Mouse (Mus musculus): ENCODE results near the gene Jagn1. TPM values are rescaled to one million over a fixed set of nuclear protein-coding genes. Genes with fewer than 3 reads are reported as not detected.

Jagn1 gene
- total and polyA plus RNA-seq, 3 experiments: 80.6 to 95.6 TPM; not detected in 1

DNA sequence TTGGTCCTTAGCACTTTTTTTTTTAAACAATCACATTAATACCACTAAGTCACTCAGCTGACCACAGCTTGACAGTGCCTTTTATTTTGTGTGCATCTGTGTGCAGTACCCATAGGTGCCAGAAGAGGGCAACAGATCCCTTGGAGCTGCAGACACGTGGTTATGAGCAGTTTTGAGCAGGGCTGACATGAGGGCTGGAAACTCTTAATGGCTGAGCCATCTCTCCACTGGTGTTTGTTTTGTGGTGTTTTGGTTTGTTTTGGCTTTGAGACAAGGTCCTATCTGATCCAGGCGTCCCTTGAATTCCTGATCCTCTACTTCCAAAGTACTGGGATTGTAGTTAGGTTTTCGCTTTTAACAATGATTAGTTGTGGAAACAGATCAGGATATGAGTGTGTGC is 15.0 kb upstream of the Jagn1 start (continued):
- TF ChIP-seq JUND (IDR thresholded peaks at IDR 0.05; ENCODE audit: low read depth, low read length) (no peak), BHLHE40 (IDR thresholded peaks at IDR 0.05; ENCODE audit: borderline replicate concordance, low read depth, low read length) (no peak), MYB (IDR thresholded peaks at IDR 0.05; ENCODE audit: low read depth, low read length) (no peak), E2F4 (IDR thresholded peaks at IDR 0.05; ENCODE audit: borderline replicate concordance, low read depth, low read length) (no peak), ZKSCAN1 (IDR thresholded peaks at IDR 0.05; ENCODE audit: low read depth, low read length) (no peak), POLR2AphosphoS5 (IDR thresholded peaks at IDR 0.05; ENCODE audit: borderline replicate concordance, low read depth, low read length) (no peak), CHD2 (IDR thresholded peaks at IDR 0.05; ENCODE audit: low read length) (no peak), HCFC1 (IDR thresholded peaks at IDR 0.05; ENCODE audit: low read depth, low read length) (no peak), ZC3H11A (IDR thresholded peaks at IDR 0.05; ENCODE audit: low read depth, low read length) (peak; percentile 39), TBP (IDR thresholded peaks at IDR 0.05; ENCODE audit: low read depth, low read length) (no peak), UBTF (IDR thresholded peaks at IDR 0.05; ENCODE audit: borderline replicate concordance, insufficient read depth, low read depth, low read length) (no peak), EP300 (IDR thresholded peaks at IDR 0.05; ENCODE audit: low read depth in 1 of 2, low read length in 2 of 2) (no peak), SMC3 (IDR thresholded peaks at IDR 0.05; ENCODE audit: low read depth, low read length) (peak; percentile 50), MAX (IDR thresholded peaks at IDR 0.05; ENCODE audit: low read length) (peak; percentile 91), ZMIZ1 (IDR thresholded peaks at IDR 0.05; ENCODE audit: low read depth, low read length) (no peak), TAL1 (IDR thresholded peaks at IDR 0.05; ENCODE audit: low read length) (no peak), GATA1 (IDR thresholded peaks at IDR 0.05; ENCODE audit: low read depth, low read length) (no peak), POLR2A (IDR thresholded peaks at IDR 0.05; ENCODE audit: control insufficient read depth in 1 of 2, insufficient read depth in 1 of 2, low read depth in 1 of 2, low read length in 2 of 2, poor library complexity in 1 of 2) (no peak), ZNF384 (IDR thresholded peaks at IDR 0.05; ENCODE audit: low read depth, low read length) (no peak), RCOR1 (IDR thresholded peaks at IDR 0.05; ENCODE audit: low read depth, low read length) (peak; percentile 11; the same call in 1 of the 2 replicates), POLR2AphosphoS2 (IDR thresholded peaks at IDR 0.05; ENCODE audit: low read length) (no peak), ELF1 (IDR thresholded peaks at IDR 0.05; ENCODE audit: low read depth, low read length) (no peak)

DNA sequence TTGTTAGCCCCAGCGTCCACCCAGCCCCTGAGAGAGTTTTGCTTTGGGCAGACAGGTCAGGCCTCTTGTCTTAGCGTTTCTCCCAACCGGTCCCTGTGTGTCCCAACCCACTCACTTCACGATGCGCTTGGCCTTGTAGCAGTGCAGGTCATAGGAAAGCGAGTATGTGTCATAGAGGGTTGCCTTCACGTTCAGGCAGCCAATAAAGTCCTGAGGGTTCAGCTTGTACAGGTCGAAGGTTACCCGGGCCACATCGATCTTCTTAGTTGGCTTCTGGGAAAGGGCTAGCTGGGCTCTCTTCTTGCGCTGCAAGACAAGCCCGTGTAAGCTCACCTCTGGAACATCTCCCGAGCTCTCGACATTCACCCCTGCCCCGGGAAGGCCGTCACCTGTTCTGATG is 14.4 kb upstream of the Jagn1 start:
- H3K79me2 ChIP-seq (ENCODE audit: control insufficient read depth, insufficient read depth, low read length, poor library complexity): no peaks in the 10 kb centered on the region
- peaks cover 2 to 7% of the 10 kb centered on the region in 2 experiments; a peak in 3 of 4 replicates for H3K4me1 ChIP-seq (ENCODE audit: control insufficient read depth in 1 of 2, insufficient read depth in 2 of 2, low read length in 2 of 2)
- H3K9me3 ChIP-seq (replicated peaks; ENCODE audit: insufficient read depth, low read length): no peaks in the 10 kb centered on the region
- no peaks in the 10 kb centered on the region for H3K27me3 ChIP-seq (ENCODE audit: control insufficient read depth in 1 of 2, insufficient read depth in 2 of 2, low read length in 2 of 2)
- H3K36me3 ChIP-seq (ENCODE audit: control insufficient read depth in 1 of 2, insufficient read depth in 2 of 2, low read length in 2 of 2): no peaks in the 10 kb centered on the region
- TF ChIP-seq CTCF (IDR thresholded peaks at IDR 0.05 in 2 of 3, conservative IDR thresholded peaks at IDR 0.05 in 1 of 3; ENCODE audit: control insufficient read depth in 1 of 3, insufficient read depth in 1 of 3, low read depth in 2 of 3, low read length in 3 of 3, poor library complexity in 1 of 3, severe bottlenecking in 1 of 3) (no peak), POLR2AphosphoS2 (IDR thresholded peaks at IDR 0.05; ENCODE audit: low read length) (no peak), CHD1 (IDR thresholded peaks at IDR 0.05; ENCODE audit: low read depth, low read length) (no peak), USF1 (IDR thresholded peaks at IDR 0.05; ENCODE audit: low read depth, low read length) (no peak), ZC3H11A (IDR thresholded peaks at IDR 0.05; ENCODE audit: low read depth, low read length) (no peak), MAFK (IDR thresholded peaks at IDR 0.05; ENCODE audit: borderline replicate concordance, low read depth, low read length) (no peak), GABPA (IDR thresholded peaks at IDR 0.05; ENCODE audit: low read depth, low read length) (no peak), MXI1 (IDR thresholded peaks at IDR 0.05; ENCODE audit: low read depth, low read length) (no peak), NELFE (IDR thresholded peaks at IDR 0.05; ENCODE audit: low read depth, low read length) (no peak), TBP (IDR thresholded peaks at IDR 0.05; ENCODE audit: low read depth, low read length) (no peak), ZMIZ1 (IDR thresholded peaks at IDR 0.05; ENCODE audit: low read depth, low read length) (no peak)
- no peak overlapping the region for H3K9ac ChIP-seq (ENCODE audit: control insufficient read depth, low read depth, low read length, poor library complexity, severe bottlenecking)
- H3K27ac ChIP-seq (ENCODE audit: control insufficient read depth, low read depth, low read length): no peak overlapping the region
- no peak for DNase-seq (ENCODE audit: low read depth, low spot score)
- no peak overlapping the region for H3K4me3 ChIP-seq (ENCODE audit: control insufficient read depth in 1 of 2, insufficient read depth in 1 of 2, low read depth in 2 of 2, low read length in 2 of 2)

All from MEL (cell line).